Mouse (Mus musculus) G1E (cell line): ENCODE measurements around the gene Cpvl. TPM values are rescaled to one million over a fixed set of nuclear protein-coding genes. Genes with fewer than 3 reads are reported as not detected.

Experiments used
- ATAC-seq: 2 replicates; pipeline ENCODE4 v1.8.0; 2016; ENCODE audit warnings: mild to moderate bottlenecking; ENCODE audit not compliant: insufficient number of reproducible peaks, poor library complexity, low FRiP score, severe bottlenecking; ENCODE audit errors: extremely low read depth
- DNase-seq: peaks from one replicate; pipeline ENCODE4 v3.0.0; 2012; ENCODE audit warnings: low spot score
- H3K27me3 ChIP-seq: 2 replicates; pipeline ENCODE4 v1.6.1; 2012; ENCODE audit warnings: mild to moderate bottlenecking, low read length, inconsistent platforms; ENCODE audit not compliant: insufficient read depth
- H3K36me3 ChIP-seq: replicated peaks from 2 replicates; pipeline ENCODE3; 2012; ENCODE audit warnings: mild to moderate bottlenecking, inconsistent platforms
- H3K4me1 ChIP-seq: 2 replicates; pipeline ENCODE4 v1.6.1; 2012; ENCODE audit warnings: low read depth, low read length, inconsistent platforms, mixed read lengths; ENCODE audit not compliant: insufficient read depth
- H3K4me3 ChIP-seq: 2 replicates; pipeline ENCODE4 v1.5.1; 2012; ENCODE audit warnings: low read depth, mild to moderate bottlenecking, inconsistent platforms, low read length, moderate library complexity, mixed read lengths
- H3K9me3 ChIP-seq: replicated peaks from 2 replicates; pipeline ENCODE4 v1.6.1; 2012; ENCODE audit warnings: inconsistent platforms
- CTCF ChIP-seq: IDR thresholded peaks from 2 replicates; pipeline ENCODE4 v1.5.1; 2012; ENCODE audit warnings: low read depth, low read length, inconsistent platforms, mixed read lengths
- GATA1 ChIP-seq: IDR thresholded peaks from 2 replicates; pipeline ENCODE4 v1.6.1; 2012; ENCODE audit warnings: borderline replicate concordance, low read length, inconsistent platforms, mixed read lengths
- GATA2 ChIP-seq: IDR thresholded peaks from 2 replicates; pipeline ENCODE4 v1.6.1; 2012; ENCODE audit warnings: low read depth, low read length, inconsistent platforms, borderline replicate concordance
- POLR2AphosphoS5 ChIP-seq: IDR thresholded peaks from 2 replicates; pipeline ENCODE4 v1.6.1; 2012; ENCODE audit warnings: low read depth, low read length, inconsistent platforms; ENCODE audit not compliant: insufficient replicate concordance
- TAL1 ChIP-seq: conservative IDR thresholded peaks from 2 replicates; pipeline ENCODE4 v1.6.1; 2012; ENCODE audit warnings: low read depth, low read length, inconsistent platforms, mixed read lengths
- polyA plus RNA-seq: library from polyadenylated mRNA; stranded (reverse); fragments of >175 nt; gene quantifications from 2 replicates; pipeline ENCODE4 v1.2.3, GENCODE M21; 2012
- total RNA-seq, 2 experiments: library from RNA; stranded (forward) in 1 of 2; stranded (reverse) in 1 of 2; fragments of 200-1000 nt in 1 of 2; fragments of >200 nt in 1 of 2; fragmentation: Nextera tagmentation in 1 of 2; gene quantifications; 2 replicates each; pipeline ENCODE4 v1.2.3; 2014 to 2017

Gene Cpvl
- total and polyA plus RNA-seq, 3 experiments = not detected

GRCm38 (mm10) chr6:53954106-53954505 is 24.4 kb downstream of the Cpvl start:
- TF ChIP-seq POLR2AphosphoS5 (no peak), TAL1 (no peak), CTCF (no peak), GATA1 (no peak), GATA2 (no peak)
- Histone ChIP-seq H3K27me3 (no peaks in the 10 kb centered on the region), H3K4me3 (no peak overlapping the region), H3K36me3 (no peaks in the 10 kb centered on the region), H3K9me3 (peaks cover 71% of the 10 kb centered on the region), H3K4me1 (no peaks in the 10 kb centered on the region)
- ATAC-seq (no peak), DNase-seq (no peak)

- DNase-seq = no peak
- H3K9me3 ChIP-seq = peaks cover 66% of the 10 kb centered on the region
- no peaks in the 10 kb centered on the region for H3K4me1 ChIP-seq
- no peak overlapping the region for H3K4me3 ChIP-seq
- no peaks in the 10 kb centered on the region for H3K36me3 ChIP-seq
- no peaks in the 10 kb centered on the region for H3K27me3 ChIP-seq
- no peak for ATAC-seq
- no peak for TF ChIP-seq POLR2AphosphoS5
- TF ChIP-seq GATA2 = no peak
- TF ChIP-seq TAL1 = no peak
- no peak for TF ChIP-seq GATA1
- no peak for TF ChIP-seq CTCF
These were observed 25.1 kb downstream of the Cpvl start for GRCm38 (mm10) chr6:53953348-53953747.

- no peak for TF ChIP-seq GATA1
- TF ChIP-seq TAL1 = no peak
- no peak for TF ChIP-seq GATA2
- TF ChIP-seq CTCF = no peak
- no peak for TF ChIP-seq POLR2AphosphoS5
- Histone ChIP-seq H3K4me1 (no peaks in the 10 kb centered on the region), H3K9me3 (peaks cover 67% of the 10 kb centered on the region), H3K36me3 (no peaks in the 10 kb centered on the region), H3K4me3 (no peak overlapping the region), H3K27me3 (no peaks in the 10 kb centered on the region)
- DNase-seq (no peak), ATAC-seq (no peak)
These were observed 27.1 kb downstream of the Cpvl start for GRCm38 (mm10) chr6:53951421-53951820.

- no peak for ATAC-seq
- H3K27me3 ChIP-seq = no peaks in the 10 kb centered on the region
- TF ChIP-seq POLR2AphosphoS5 (no peak), CTCF (no peak), TAL1 (no peak), GATA1 (no peak), GATA2 (no peak)
These were observed 27.6 kb downstream of the Cpvl start for GRCm38 (mm10) chr6:53950876-53951275.

GRCm38 (mm10) chr6:53948388-53949035 is 30.0 kb downstream of the Cpvl start:
- no peaks in the 10 kb centered on the region for H3K4me1 ChIP-seq
- H3K4me3 ChIP-seq = no peak overlapping the region
- ATAC-seq = no peak
- no peaks in the 10 kb centered on the region for H3K27me3 ChIP-seq
- no peak for DNase-seq
- H3K36me3 ChIP-seq = no peaks in the 10 kb centered on the region
- TF ChIP-seq TAL1 (no peak), GATA1 (no peak), CTCF (no peak), GATA2 (no peak), POLR2AphosphoS5 (no peak)
- peaks cover 55% of the 10 kb centered on the region for H3K9me3 ChIP-seq

More at GRCm38 (mm10) chr6:53950876-53951275, 27.6 kb downstream of the Cpvl start:
- Histone ChIP-seq H3K9me3 (peaks cover 68% of the 10 kb centered on the region), H3K4me1 (no peaks in the 10 kb centered on the region), H3K4me3 (no peak overlapping the region), H3K36me3 (no peaks in the 10 kb centered on the region)
- no peak for DNase-seq

GRCm38 (mm10) chr6:53944887-53945286 is 33.6 kb downstream of the Cpvl start:
- ATAC-seq = no peak
- DNase-seq = no peak

GRCm38 (mm10) chr6:53944417-53944816 is 34.1 kb downstream of the Cpvl start:
- DNase-seq (no peak), ATAC-seq (no peak)
- Histone ChIP-seq H3K36me3 (no peaks in the 10 kb centered on the region), H3K4me3 (no peak overlapping the region), H3K27me3 (no peaks in the 10 kb centered on the region), H3K9me3 (peaks cover 46% of the 10 kb centered on the region), H3K4me1 (no peaks in the 10 kb centered on the region)
- TF ChIP-seq CTCF (no peak), POLR2AphosphoS5 (no peak), GATA2 (no peak), GATA1 (no peak), TAL1 (no peak)

More at GRCm38 (mm10) chr6:53944887-53945286, 33.6 kb downstream of the Cpvl start:
- Histone ChIP-seq H3K4me1 (no peaks in the 10 kb centered on the region), H3K36me3 (no peaks in the 10 kb centered on the region), H3K9me3 (peaks cover 42% of the 10 kb centered on the region), H3K4me3 (no peak overlapping the region), H3K27me3 (no peaks in the 10 kb centered on the region)
- no peak for TF ChIP-seq TAL1
- no peak for TF ChIP-seq POLR2AphosphoS5
- no peak for TF ChIP-seq GATA2
- TF ChIP-seq GATA1 = no peak
- no peak for TF ChIP-seq CTCF
